Mouse (Mus musculus) liver, embryonic 14.5 days (tissue): ENCODE data around the gene Prdm12. TPM values are rescaled to one million over a fixed set of nuclear protein-coding genes. Genes with fewer than 3 reads are reported as not detected.

Experiments used
- ATAC-seq: fragments of 200-750 bp; cut with Nextera tagmentation; 2 replicates; pipeline ENCODE4 v1.8.0; 2017; ENCODE audit warnings: moderate number of reproducible peaks, mild to moderate bottlenecking, moderate library complexity; ENCODE audit not compliant: insufficient read depth
- DNase-seq, 3 experiments: peaks; one replicate each; pipeline ENCODE4 v3.0.0-alpha.2; 2012 to 2013; ENCODE audit warnings: low read depth in 3 of 3, low spot score in 3 of 3
- H3K27ac ChIP-seq: fragments of 300-500 bp; sonication (generic); 2 replicates; pipeline ENCODE4 v1.5.1; 2014; ENCODE audit warnings: moderate library complexity, mild to moderate bottlenecking, control low read depth, inconsistent platforms
- H3K27me3 ChIP-seq: fragments of 300-500 bp; sonication (generic); 2 replicates; pipeline ENCODE4 v1.6.1; 2014; ENCODE audit warnings: mild to moderate bottlenecking, low read length, moderate library complexity; ENCODE audit not compliant: control insufficient read depth, insufficient read depth
- H3K36me3 ChIP-seq: fragments of 300-500 bp; sonication (generic); replicated peaks from 2 replicates; pipeline ENCODE4 v1.6.1; 2014; ENCODE audit warnings: low read depth; ENCODE audit not compliant: control insufficient read depth, insufficient read depth
- H3K4me1 ChIP-seq, 2 experiments: fragments of 200-500 bp in 1 of 2; fragments of 300-500 bp in 1 of 2; sonication (generic) in 1 of 2; replicated peaks; 2 replicates each; pipeline ENCODE4 v1.6.1; 2012 to 2014; ENCODE audit warnings: antibody characterized with exemption in 1 of 2, inconsistent platforms in 1 of 2, low read length in 1 of 2; ENCODE audit not compliant: control insufficient read depth in 2 of 2, insufficient read depth in 2 of 2
- H3K4me2 ChIP-seq: fragments of 300-500 bp; sonication (generic); 2 replicates; pipeline ENCODE4 v1.6.1; 2014; ENCODE audit warnings: low read depth, mild to moderate bottlenecking, control low read depth, moderate library complexity
- H3K4me3 ChIP-seq, 2 experiments: fragments of 200-500 bp in 1 of 2; fragments of 300-500 bp in 1 of 2; sonication (generic) in 1 of 2; 2 replicates each; pipeline ENCODE4 v1.5.1; 2012 to 2014; ENCODE audit warnings: low read depth in 2 of 2, low read length in 2 of 2, mild to moderate bottlenecking in 2 of 2, control low read depth in 1 of 2, inconsistent platforms in 1 of 2, moderate library complexity in 1 of 2; ENCODE audit not compliant: insufficient read depth in 1 of 2
- H3K9ac ChIP-seq: fragments of 300-500 bp; sonication (generic); replicated peaks from 2 replicates; pipeline ENCODE4 v1.6.1; 2014; ENCODE audit warnings: mild to moderate bottlenecking, control low read depth, moderate library complexity
- H3K9me3 ChIP-seq: fragments of 300-500 bp; sonication (generic); 2 replicates; pipeline ENCODE4 v1.6.1; 2016; ENCODE audit warnings: low read length, mixed read lengths; ENCODE audit not compliant: control insufficient read depth
- CTCF ChIP-seq: IDR thresholded peaks from 2 replicates; pipeline ENCODE4 v1.5.1; 2016; ENCODE audit warnings: antibody characterized with exemption, low read depth, control low read depth
- EP300 ChIP-seq: IDR thresholded peaks from 2 replicates; pipeline ENCODE4 v1.6.1; 2016; ENCODE audit warnings: antibody characterized with exemption, low read depth
- WGBS: fragments of 180-500 bp; shearing (Covaris S2); extraction: QIAGEN DNeasy Blood & Tissue Kit; methylation state at CpG from one replicate; pipeline ENCODE4 v1.1.7; 2014; ENCODE audit not compliant: insufficient replicate concordance; 5-methylcytosine and 5-hydroxymethylcytosine counted together
- polyA plus RNA-seq, 2 experiments: library from polyadenylated mRNA; depleted of rRNA in 1 of 2; stranded (reverse) in 1 of 2; unstranded in 1 of 2; fragments of >200 nt; fragmentation: Nextera tagmentation in 1 of 2; extraction: Ambion mirVana in 1 of 2; gene quantifications; 2 replicates each; pipeline versions ENCODE4 v1.2.1 to v1.2.3; 2012 to 2014

Gene Prdm12
- polyA plus RNA-seq, 2 experiments = not detected

DNA sequence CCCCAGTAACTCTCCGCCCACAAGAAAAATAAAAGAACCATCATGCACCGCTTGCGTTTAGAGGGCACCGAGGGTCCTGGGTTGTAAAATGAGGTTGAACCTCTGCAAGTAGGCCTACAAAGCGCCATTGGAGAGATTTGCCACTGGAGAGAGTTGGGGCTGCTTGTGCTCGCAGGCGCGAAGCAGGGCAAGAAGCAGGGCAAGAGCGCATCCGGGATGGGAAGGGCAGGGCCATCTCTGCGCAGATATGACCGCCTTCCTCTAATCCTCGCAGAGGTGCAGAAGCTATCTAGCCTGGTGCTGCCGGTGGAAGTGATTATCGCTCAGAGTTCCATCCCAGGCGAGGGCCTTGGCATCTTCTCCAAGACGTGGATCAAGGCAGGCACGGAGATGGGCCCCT lies 2.1 kb downstream of the Prdm12 start:
- H3K36me3 ChIP-seq = no peaks in the 10 kb centered on the region
- H3K27ac ChIP-seq = no peak overlapping the region
- 4% methylated on average over 18 of the region's 18 CpGs for WGBS
- ATAC-seq = no peak
- peaks cover 88% of the 10 kb centered on the region for H3K27me3 ChIP-seq
- no peak overlapping the region for H3K4me2 ChIP-seq
- H3K9me3 ChIP-seq = no peaks in the 10 kb centered on the region
- no peak for DNase-seq
- no peak overlapping the region for H3K4me3 ChIP-seq
- no peak overlapping the region for H3K9ac ChIP-seq
- no peak for TF ChIP-seq CTCF
- no peak for TF ChIP-seq EP300
- H3K4me1 ChIP-seq = no peaks in the 10 kb centered on the region

DNA sequence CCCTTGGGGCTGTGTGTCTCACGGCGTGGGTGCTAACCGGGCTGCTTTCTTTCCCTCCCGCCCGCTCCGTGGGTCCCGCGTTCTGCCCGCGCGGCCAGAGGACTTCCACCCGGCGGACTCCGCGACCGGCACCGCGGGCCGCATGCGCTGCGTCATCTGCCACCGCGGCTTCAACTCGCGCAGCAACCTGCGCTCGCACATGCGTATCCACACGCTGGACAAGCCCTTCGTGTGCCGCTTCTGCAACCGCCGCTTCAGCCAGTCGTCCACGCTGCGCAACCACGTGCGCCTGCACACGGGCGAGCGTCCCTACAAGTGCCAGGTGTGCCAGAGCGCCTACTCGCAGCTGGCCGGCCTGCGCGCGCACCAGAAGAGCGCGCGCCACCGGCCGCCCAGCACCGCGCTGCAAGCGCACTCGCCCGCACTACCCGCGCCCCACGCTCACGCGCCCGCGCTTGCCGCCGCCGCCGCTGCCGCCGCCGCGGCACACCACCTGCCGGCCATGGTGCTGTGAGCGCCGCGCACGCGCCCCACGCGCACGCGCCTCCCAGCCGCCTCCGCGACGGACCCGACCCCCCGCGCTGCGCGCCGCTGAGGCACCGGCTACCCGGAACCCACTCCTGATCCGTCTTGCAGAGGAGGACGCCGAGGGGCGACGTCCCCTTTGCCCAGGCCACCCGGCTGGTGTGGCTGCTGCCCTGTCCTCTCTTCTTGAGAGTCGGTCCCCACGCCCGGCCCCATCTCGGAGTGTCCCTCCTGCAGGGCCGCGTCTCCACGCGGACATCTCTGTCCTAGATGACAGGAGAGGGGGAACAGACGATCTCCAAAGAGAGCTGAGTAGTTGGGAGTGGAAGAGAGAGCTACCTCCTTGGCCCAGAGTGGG lies 14.4 kb downstream of the Prdm12 start:
- Histone ChIP-seq H3K4me3 (peak overlapping the region; percentile 15 to 45), H3K9ac (no peak overlapping the region), H3K27ac (no peak overlapping the region), H3K27me3 (peaks cover 55% of the 10 kb centered on the region), H3K9me3 (no peaks in the 10 kb centered on the region), H3K4me1 (no peaks in the 10 kb centered on the region), H3K4me2 (peak overlapping the region; percentile 62), H3K36me3 (no peaks in the 10 kb centered on the region)
- 2% methylated on average over 105 of the region's 109 CpGs for WGBS
- DNase-seq (no peak), ATAC-seq (no peak)
- TF ChIP-seq EP300 (no peak), CTCF (no peak)

DNA sequence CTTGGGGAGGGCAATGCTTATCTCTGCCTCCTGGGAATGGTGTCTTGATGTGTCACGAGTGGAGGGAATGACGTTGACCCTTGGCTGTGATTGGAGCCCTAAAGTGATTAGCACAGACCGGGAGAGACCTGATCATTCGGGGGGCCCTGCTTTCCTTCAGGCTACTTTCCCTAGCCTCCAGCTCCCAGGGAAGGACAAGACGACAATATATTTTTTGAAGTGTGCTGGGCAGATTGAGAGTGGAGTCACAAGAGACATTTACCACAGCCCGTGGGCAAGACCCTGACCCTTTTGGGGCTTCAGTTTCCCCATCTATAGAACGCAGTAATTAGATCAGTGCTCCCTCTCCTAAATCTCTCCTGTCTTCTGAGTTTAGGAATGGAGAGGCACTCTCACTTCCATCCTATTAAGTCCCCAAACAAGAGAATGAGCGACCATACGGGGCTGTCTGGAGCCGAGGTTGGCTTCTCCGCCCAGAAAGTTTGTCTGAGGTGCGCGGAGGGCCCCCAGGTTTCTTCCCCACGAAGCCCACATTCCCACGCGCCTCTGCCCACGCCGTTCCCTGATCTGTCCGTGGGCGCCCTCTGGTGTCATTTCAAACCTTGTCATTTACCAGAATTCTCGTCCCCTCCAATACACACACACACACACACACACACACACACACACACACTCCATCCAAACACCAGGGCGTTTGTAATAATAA lies 15.2 kb downstream of the Prdm12 start:
- no peak for TF ChIP-seq EP300
- TF ChIP-seq CTCF = peak; percentile 53
- Histone ChIP-seq H3K27me3 (peaks cover 51% of the 10 kb centered on the region), H3K4me2 (no peak overlapping the region; the same call in 1 of the 2 replicates), H3K9ac (no peak overlapping the region), H3K27ac (no peak overlapping the region), H3K9me3 (no peaks in the 10 kb centered on the region), H3K4me1 (no peaks in the 10 kb centered on the region), H3K36me3 (no peaks in the 10 kb centered on the region), H3K4me3 (no peak overlapping the region)
- no peak for DNase-seq
- 4% methylated on average over 22 of the region's 22 CpGs for whole genome bisulfite sequencing
- no peak for ATAC-seq

DNA sequence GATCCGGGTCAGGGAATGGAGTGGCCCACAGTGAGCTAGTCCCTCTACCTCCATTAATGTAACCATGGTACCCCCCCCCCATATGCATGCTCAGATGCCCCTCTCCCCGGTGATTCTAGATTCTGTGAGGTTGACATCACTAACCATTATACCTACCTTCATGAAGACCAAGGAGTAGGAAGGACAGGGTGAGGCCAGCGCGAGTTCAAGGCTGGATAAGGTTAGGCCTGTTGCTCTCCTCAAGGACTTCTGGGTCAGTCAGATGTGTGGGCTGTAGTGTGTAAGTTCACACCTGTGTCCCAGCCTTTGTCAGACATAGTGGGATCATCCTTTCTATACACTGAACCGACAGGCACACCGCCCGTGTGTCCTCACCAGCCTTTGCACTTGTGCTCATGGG lies 16.5 kb downstream of the Prdm12 start:
- DNase-seq = no peak
- H3K27me3 ChIP-seq = peaks cover 48% of the 10 kb centered on the region
- WGBS = 60% methylated on average over 7 of the region's 7 CpGs

More for the DNA sequence above, 16.5 kb downstream of the Prdm12 start:
- no peak for ATAC-seq
- H3K9ac ChIP-seq = no peak overlapping the region
- no peaks in the 10 kb centered on the region for H3K4me1 ChIP-seq
- no peak overlapping the region for H3K4me2 ChIP-seq
- no peak overlapping the region for H3K27ac ChIP-seq
- no peaks in the 10 kb centered on the region for H3K36me3 ChIP-seq
- H3K4me3 ChIP-seq = no peak overlapping the region
- no peak for TF ChIP-seq CTCF
- TF ChIP-seq EP300 = no peak
- H3K9me3 ChIP-seq = no peaks in the 10 kb centered on the region
